Comparison of ENCODE assay signal across 1 mouse cellular context in the genomic region with DNA sequence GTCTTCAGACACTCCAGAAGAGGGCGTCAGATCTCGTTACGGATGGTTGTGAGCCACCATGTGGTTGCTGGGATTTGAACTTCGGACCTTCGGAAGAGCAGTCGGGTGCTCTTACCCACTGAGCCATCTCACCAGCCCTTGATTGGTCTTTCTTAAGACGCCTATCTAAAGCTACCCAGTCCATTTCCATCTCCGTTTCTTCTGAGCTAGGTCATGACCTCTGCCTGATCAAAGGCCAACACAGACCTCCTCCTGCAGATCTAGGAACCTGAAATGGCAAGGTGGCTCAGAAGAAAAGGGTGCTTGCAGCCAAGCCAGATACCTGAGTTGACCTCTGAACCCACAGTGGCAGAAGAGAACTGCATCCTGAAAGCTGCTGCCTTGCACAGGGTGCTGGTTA.
TF ChIP-seq lines count a peak whose summit lies in the region.

No protein-coding gene starts in this region.

TF ChIP-seq in CH12.LX, 34 proteins besides CTCF, POLR2A, EP300 and RAD21:
- 0 out of 2 replicates have a peak, but pooled peaks have one; percentile 43 for TF ChIP-seq TBP (conservative IDR thresholded peaks at IDR 0.05; ENCODE audit: low read depth, low read length)
